27 mouse cellular contexts compared by ENCODE assay signal in genomic region chr11:91856473-91856872, GRCm38 (mm10).
DNase-seq lines count a peak whose midpoint lies in the region; ATAC-seq lines count a peak whose summit lies in the region.
"Had no signal": no experiment of that assay in that cellular context is flagged by ENCODE, and none has a peak within 500 bp of the region (broad histone marks: within the 10 kb centered on the region; RNA-seq: fewer than 3 reads in every experiment).

No protein-coding gene starts in this region.

- H3K36me3 ChIP-seq in heart, embryonic 10.5 days: no peaks in the 10 kb centered on the region
- H3K36me3 ChIP-seq in forebrain, embryonic 10.5 days (replicated peaks): no peaks in the 10 kb centered on the region
- H3K36me3 ChIP-seq: embryonic facial prominence, embryonic 13.5 days; heart, embryonic 13.5 days; hindbrain, embryonic 13.5 days; limb, embryonic 15.5 days had no signal

- ATAC-seq in megakaryocyte-erythroid progenitor cell, adult 5-6 weeks (replicated peaks; ENCODE audit: low FRiP score, low TSS enrichment, poor library complexity, severe bottlenecking): no peak
- ATAC-seq: CD4-positive, CD25-positive, alpha-beta regulatory T cell, adult 4 months; inflammation-experienced regulatory T-cells, adult 6 months had no signal

- WGBS in heart, embryonic 10.5 days: 68% methylated on average over 3 of the region's 3 CpGs
- WGBS in forebrain, embryonic 10.5 days: 74% methylated on average over 3 of the region's 3 CpGs

- intact Hi-C loops in heart, postnatal 10 days (cut with DNase I): no loop called here

- no peaks in the 10 kb centered on the region for H3K4me1 ChIP-seq in heart, embryonic 10.5 days
- no peaks in the 10 kb centered on the region for H3K4me1 ChIP-seq in forebrain, embryonic 10.5 days
- H3K4me1 ChIP-seq: embryonic facial prominence, embryonic 13.5 days; heart, embryonic 13.5 days; hindbrain, embryonic 13.5 days; limb, embryonic 15.5 days; megakaryocyte, embryonic 14.5 days had no signal

- no peak overlapping the region for H3K27ac ChIP-seq in heart, embryonic 10.5 days
- no peak overlapping the region for H3K27ac ChIP-seq in forebrain, embryonic 10.5 days
- H3K27ac ChIP-seq: embryonic facial prominence, embryonic 13.5 days; heart, embryonic 13.5 days; hindbrain, embryonic 13.5 days; limb, embryonic 15.5 days; liver, embryonic 14.5 days had no signal

- DNase-seq in heart, postnatal 10 days: peak; percentile 0 to 1
- DNase-seq in heart, embryonic 10.5 days (ENCODE audit: low spot score): no peak
- DNase-seq in 3134 (ENCODE audit: extremely low read depth, insufficient read length, low spot score): peak; percentile 15
- peak; percentile 14 for DNase-seq in 416B (ENCODE audit: low read depth)
- peak; percentile 30 for DNase-seq in brain, adult 2 months (ENCODE audit: low read depth, low spot score)
- no peak for DNase-seq in cerebellum, adult 11 months
- DNase-seq in forebrain, embryonic 10.5 days (ENCODE audit: extremely low spot score, low spot score): no peak
- DNase-seq: adrenal gland, postnatal 10 days; cerebellum, adult 18-20 months; cerebellum, postnatal 25 days; gastrocnemius, postnatal 10 days; heart, adult 11 months; kidney, adult 18-20 months; left cerebral cortex, postnatal 4 days; lung, embryonic 14.5 days; lung, postnatal 36 days; midbrain, embryonic 14.5 days; thymus, postnatal 14 days had no signal

- no peak overlapping the region for H3K4me3 ChIP-seq in heart, embryonic 10.5 days
- H3K4me3 ChIP-seq in forebrain, embryonic 10.5 days: no peak overlapping the region
- H3K4me3 ChIP-seq: embryonic facial prominence, embryonic 13.5 days; heart, embryonic 13.5 days; hindbrain, embryonic 13.5 days; limb, embryonic 15.5 days; megakaryocyte, embryonic 14.5 days had no signal

- no peaks in the 10 kb centered on the region for H3K27me3 ChIP-seq in heart, embryonic 10.5 days (ENCODE audit: insufficient read depth, poor library complexity, severe bottlenecking)
- no peaks in the 10 kb centered on the region for H3K27me3 ChIP-seq in forebrain, embryonic 10.5 days (ENCODE audit: poor library complexity, severe bottlenecking)
- H3K27me3 ChIP-seq: embryonic facial prominence, embryonic 13.5 days; heart, embryonic 13.5 days; hindbrain, embryonic 13.5 days; limb, embryonic 15.5 days; megakaryocyte, embryonic 14.5 days had no signal

- no peaks in the 10 kb centered on the region for H3K9me3 ChIP-seq in heart, embryonic 10.5 days
- no peaks in the 10 kb centered on the region for H3K9me3 ChIP-seq in forebrain, embryonic 10.5 days
- H3K9me3 ChIP-seq: embryonic facial prominence, embryonic 13.5 days; heart, embryonic 13.5 days; hindbrain, embryonic 13.5 days; limb, embryonic 15.5 days; megakaryocyte, embryonic 14.5 days had no signal

Comparison
In these comparisons a context has a peak if more than half of its experiments do, and no peak if none do; other contexts are left out.
1. DNase-seq: peak in heart, postnatal 10 days (2 of 2), 3134 (single experiment), 416B (single experiment) and brain, adult 2 months (single experiment); none in heart, embryonic 10.5 days (single experiment), cerebellum, adult 11 months (single experiment) and forebrain, embryonic 10.5 days (single experiment).